Mouse (Mus musculus) limb, embryonic 11.5 days (tissue): ENCODE results near the gene Atp8b4. TPM values are rescaled to one million over a fixed set of nuclear protein-coding genes. Genes with fewer than 3 reads are reported as not detected.

ENCODE experiments used
- ATAC-seq: fragments of 200-750 bp; cut with Nextera tagmentation; 2 replicates; pipeline ENCODE4 v1.8.0; 2017; ENCODE audit warnings: low read depth; ENCODE audit not compliant: insufficient number of reproducible peaks, low FRiP score, low TSS enrichment
- DNase-seq: peaks from one replicate; pipeline ENCODE4 v3.0.0-alpha.2; 2015; ENCODE audit warnings: low spot score
- H3K27ac ChIP-seq: fragments of 300-500 bp; sonication (generic); replicated peaks from 2 replicates; pipeline ENCODE4 v1.5.1; 2014; ENCODE audit warnings: low read depth, mild to moderate bottlenecking, low read length
- H3K27me3 ChIP-seq: fragments of 300-500 bp; sonication (generic); 2 replicates; pipeline ENCODE4 v1.6.1; 2014; ENCODE audit warnings: mild to moderate bottlenecking, low read length, mixed read lengths; ENCODE audit not compliant: control insufficient read depth, insufficient read depth
- H3K36me3 ChIP-seq: fragments of 300-500 bp; sonication (generic); 2 replicates; pipeline ENCODE4 v1.6.1; 2014; ENCODE audit warnings: mild to moderate bottlenecking, low read length, moderate library complexity, mixed read lengths; ENCODE audit not compliant: control insufficient read depth, insufficient read depth
- H3K4me1 ChIP-seq: fragments of 300-500 bp; sonication (generic); 2 replicates; pipeline ENCODE4 v1.6.1; 2014; ENCODE audit warnings: low read length, mixed read lengths; ENCODE audit not compliant: control insufficient read depth, insufficient read depth
- H3K4me2 ChIP-seq: fragments of 300-500 bp; sonication (generic); 2 replicates; pipeline ENCODE4 v1.6.1; 2014; ENCODE audit warnings: low read depth, mild to moderate bottlenecking, moderate library complexity; ENCODE audit not compliant: severe bottlenecking
- H3K4me3 ChIP-seq: fragments of 300-500 bp; sonication (generic); 2 replicates; pipeline ENCODE4 v1.5.1; 2014; ENCODE audit warnings: low read depth, low read length
- H3K9ac ChIP-seq: fragments of 300-500 bp; sonication (generic); 2 replicates; pipeline ENCODE4 v1.6.1; 2014; ENCODE audit warnings: mild to moderate bottlenecking, low read length
- H3K9me3 ChIP-seq: fragments of 300-500 bp; sonication (generic); 2 replicates; pipeline ENCODE4 v1.6.1; 2016; ENCODE audit warnings: low read length; ENCODE audit not compliant: control insufficient read depth
- WGBS: fragments of 180-500 bp; shearing (Covaris S2); extraction: QIAGEN DNeasy Blood & Tissue Kit; methylation state at CpG from one replicate; pipeline ENCODE4 v1.1.7; 2014; 5-methylcytosine and 5-hydroxymethylcytosine counted together
- polyA plus RNA-seq: library from polyadenylated mRNA; unstranded; fragments of >200 nt; fragmentation: Nextera tagmentation; extraction: Ambion mirVana; gene quantifications from 2 replicates; pipeline ENCODE4 v1.2.1, GENCODE M21; 2014

The Atp8b4 gene
- polyA plus RNA-seq, 1 experiment from 2014 or later = 0.07 TPM

DNA sequence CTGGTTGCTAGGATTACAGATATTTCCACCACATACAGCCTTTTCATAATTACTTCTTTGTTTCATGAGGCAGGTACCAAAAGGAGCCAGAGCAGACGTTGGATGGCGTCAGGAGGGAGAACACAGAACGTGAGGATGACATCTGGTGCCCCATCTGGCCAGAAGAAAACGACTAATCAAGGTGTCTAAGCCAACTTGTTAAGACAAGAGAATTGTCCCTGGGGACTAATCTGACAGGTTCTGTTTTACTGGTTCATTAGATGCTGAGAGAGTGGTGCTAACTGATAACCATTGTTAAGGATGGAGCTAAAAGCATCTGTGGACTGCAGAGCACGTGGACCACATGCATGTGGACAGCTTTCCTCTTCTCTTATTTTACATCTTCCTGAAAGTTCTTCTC, 7.8 kb downstream of the Atp8b4 start:
- Histone ChIP-seq H3K4me3 (no peak overlapping the region), H3K27me3 (no peaks in the 10 kb centered on the region), H3K4me2 (no peak overlapping the region), H3K9ac (no peak overlapping the region), H3K4me1 (no peaks in the 10 kb centered on the region), H3K9me3 (no peaks in the 10 kb centered on the region), H3K36me3 (no peaks in the 10 kb centered on the region), H3K27ac (no peak overlapping the region)
- ATAC-seq (no peak), DNase-seq (no peak)
- WGBS = 54% methylated on average over 5 of the region's 5 CpGs

DNA sequence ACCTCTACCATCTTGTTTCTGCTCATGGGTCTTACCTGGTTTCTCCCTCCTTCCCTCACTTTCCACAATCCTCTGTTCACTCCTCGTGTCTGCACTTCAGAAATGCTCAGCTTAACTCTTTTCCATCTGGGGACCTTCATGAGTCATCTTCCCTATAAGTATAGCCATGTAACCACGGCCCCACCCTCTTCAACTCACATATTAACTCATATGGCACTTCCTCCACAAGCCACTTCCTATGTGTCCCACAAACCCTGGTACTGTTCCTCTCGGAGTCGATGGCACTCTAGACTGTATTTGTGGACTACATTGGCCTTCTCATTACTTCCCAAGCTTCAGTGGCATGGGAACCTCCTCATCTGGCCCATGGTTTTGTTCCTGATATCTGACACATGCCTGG, 9.0 kb downstream of the Atp8b4 start:
- H3K4me2 ChIP-seq = no peak overlapping the region
- no peak overlapping the region for H3K4me3 ChIP-seq
- DNase-seq = no peak
- no peak overlapping the region for H3K27ac ChIP-seq
- H3K27me3 ChIP-seq = no peaks in the 10 kb centered on the region
- no peaks in the 10 kb centered on the region for H3K4me1 ChIP-seq
- no peaks in the 10 kb centered on the region for H3K9me3 ChIP-seq
- 86% methylated on average over 4 of the region's 4 CpGs for WGBS
- no peak overlapping the region for H3K9ac ChIP-seq
- ATAC-seq = no peak
- no peaks in the 10 kb centered on the region for H3K36me3 ChIP-seq

DNA sequence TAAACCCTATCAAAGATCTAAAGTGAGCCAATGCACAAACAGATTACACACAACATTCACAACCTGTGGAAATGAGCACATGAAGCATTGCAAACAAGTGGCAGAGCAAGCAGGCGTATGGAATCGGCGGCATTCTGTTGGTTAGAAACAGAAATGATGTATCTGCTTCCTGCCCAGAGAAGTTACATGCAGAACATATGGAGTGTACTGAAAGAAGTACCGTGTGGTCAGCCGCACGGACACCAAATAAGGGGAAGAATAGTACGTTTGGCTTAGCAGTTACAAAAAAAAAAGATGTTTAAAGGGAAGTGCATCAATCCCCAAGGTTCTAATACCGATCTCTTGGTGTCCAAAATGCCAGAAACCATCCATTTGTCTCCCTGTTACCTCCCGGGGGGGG, 9.9 kb downstream of the Atp8b4 start:
- ATAC-seq = no peak
- H3K4me3 ChIP-seq = no peak overlapping the region

DNA sequence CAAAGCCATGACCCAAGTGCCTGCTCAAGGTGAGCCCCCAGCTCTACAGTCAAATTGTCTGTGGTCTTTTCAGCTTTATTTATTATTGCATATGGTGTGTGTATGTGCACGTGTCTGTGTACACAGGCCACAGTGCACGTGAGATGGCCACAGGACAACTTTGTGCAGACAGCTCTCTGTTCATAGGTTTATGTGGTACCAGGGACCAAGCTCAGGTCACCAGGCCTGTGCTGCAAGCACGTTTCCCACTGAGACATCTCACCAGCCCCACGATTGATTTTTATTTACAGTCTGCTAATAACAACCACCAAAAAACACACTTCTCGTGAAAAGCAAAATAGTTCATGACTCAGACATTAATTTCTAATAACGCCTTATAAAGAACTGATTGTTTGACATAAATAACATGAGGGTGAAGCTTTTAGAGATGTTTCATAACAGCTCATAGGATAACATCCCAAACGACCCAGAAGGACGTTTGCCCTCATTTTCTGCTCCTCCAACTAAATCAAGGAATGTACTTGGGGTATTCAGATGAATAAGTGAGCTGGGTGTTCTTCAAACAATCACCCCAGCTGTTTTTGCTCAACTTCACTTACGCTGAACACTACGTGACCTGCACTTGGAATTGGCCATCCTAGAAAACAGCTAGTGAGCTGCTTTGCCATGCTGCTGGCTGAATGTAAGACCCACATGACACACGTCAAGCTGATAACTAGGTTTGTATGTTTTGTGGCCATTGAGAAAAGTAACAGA, 15.0 kb downstream of the Atp8b4 start:
- H3K9me3 ChIP-seq = no peaks in the 10 kb centered on the region
- H3K4me2 ChIP-seq = no peak overlapping the region
- H3K4me3 ChIP-seq = no peak overlapping the region
- ATAC-seq (no peak), DNase-seq (no peak)
- H3K27ac ChIP-seq = no peak overlapping the region
- 82% methylated on average over 11 of the region's 11 CpGs for WGBS
- H3K9ac ChIP-seq = no peak overlapping the region
- H3K27me3 ChIP-seq = no peaks in the 10 kb centered on the region
- no peaks in the 10 kb centered on the region for H3K4me1 ChIP-seq
- H3K36me3 ChIP-seq = no peaks in the 10 kb centered on the region

More for the DNA sequence above, 9.9 kb downstream of the Atp8b4 start:
- H3K36me3 ChIP-seq = no peaks in the 10 kb centered on the region
- no peak overlapping the region for H3K27ac ChIP-seq
- H3K27me3 ChIP-seq = no peaks in the 10 kb centered on the region
- no peak for DNase-seq
- 87% methylated on average over 9 of the region's 9 CpGs for WGBS
- no peaks in the 10 kb centered on the region for H3K9me3 ChIP-seq
- H3K4me1 ChIP-seq = no peaks in the 10 kb centered on the region
- no peak overlapping the region for H3K4me2 ChIP-seq
- no peak overlapping the region for H3K9ac ChIP-seq

DNA sequence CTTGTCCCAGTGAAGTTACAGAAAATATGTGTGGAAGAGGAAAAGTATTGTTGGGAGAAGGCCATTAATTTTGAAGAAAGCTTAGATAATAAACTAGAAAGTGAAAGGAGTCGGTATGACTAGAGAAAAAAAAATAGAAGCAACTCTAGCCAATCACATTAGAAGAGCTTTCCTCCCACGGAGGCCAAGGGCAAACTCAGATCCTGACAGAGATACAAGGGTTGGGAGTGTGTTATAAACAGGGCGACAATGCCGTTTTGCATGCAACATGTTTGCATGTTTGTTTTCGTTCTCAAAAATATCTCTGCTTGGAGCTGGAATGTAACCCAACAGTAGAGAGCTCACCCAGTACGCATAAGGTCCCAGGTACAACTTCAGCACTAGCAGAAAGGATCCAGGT, 17.1 kb downstream of the Atp8b4 start:
- Histone ChIP-seq H3K36me3 (no peaks in the 10 kb centered on the region), H3K9me3 (no peaks in the 10 kb centered on the region), H3K9ac (no peak overlapping the region), H3K4me1 (no peaks in the 10 kb centered on the region), H3K27ac (no peak overlapping the region), H3K4me2 (no peak overlapping the region), H3K27me3 (no peaks in the 10 kb centered on the region), H3K4me3 (no peak overlapping the region)
- no peak for DNase-seq
- WGBS = 77% methylated on average over 6 of the region's 6 CpGs
- ATAC-seq = no peak

DNA sequence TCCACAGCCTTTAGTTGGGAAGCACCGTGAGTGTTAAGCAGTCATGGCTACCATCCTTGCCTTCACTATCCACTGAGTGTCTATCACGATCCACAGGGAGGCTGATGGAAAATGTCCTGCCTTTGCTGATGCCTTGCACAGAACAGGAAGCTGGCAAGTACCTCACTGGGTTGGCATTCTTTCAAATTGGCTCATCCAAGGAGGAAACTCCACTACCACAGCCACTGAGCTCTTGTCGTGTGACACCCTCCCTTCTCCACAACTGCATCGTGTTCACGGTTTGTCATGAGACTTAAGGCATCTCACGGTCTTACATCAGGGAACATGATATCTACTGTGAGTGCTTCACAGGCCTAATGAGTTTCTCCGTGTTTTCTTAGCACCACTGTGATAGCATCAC, 22.9 kb downstream of the Atp8b4 start:
- DNase-seq = no peak
- no peak overlapping the region for H3K4me2 ChIP-seq

DNA sequence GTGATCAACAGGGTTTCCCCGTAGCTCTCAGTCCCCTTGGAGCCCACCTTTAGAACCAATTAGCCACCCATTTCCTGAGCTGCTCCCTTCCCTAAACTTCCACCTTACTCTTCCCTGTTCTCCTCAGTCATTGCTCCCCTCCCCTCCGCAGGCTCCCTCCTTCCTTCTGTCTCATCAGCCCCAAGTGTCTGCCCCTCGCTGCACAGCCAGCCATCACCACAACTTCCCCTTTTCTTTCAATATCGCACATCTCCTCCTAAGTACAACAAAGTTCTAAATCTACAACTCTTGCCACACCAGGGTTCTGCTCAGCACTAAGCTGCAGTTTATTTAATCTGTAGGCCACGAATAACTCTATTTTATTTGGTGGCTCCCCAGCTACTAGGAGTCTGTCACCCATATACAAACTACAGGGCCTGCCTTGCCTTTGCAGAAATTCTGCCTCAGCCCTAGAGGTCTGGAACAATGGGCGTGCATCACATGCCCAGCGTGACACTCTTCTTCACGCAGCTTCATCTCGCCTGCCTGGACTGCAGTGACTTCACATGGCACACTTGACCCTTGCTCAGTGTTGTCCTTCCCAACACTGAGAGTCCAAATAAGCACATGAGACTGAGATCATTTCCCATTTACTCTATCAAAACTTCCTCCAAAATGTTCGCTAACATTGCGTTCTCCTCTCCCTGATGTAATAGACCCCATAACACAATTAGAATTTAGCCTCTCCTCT, 24.6 kb downstream of the Atp8b4 start:
- H3K4me2 ChIP-seq = no peak overlapping the region
- H3K27me3 ChIP-seq = no peaks in the 10 kb centered on the region
- WGBS = 85% methylated on average over 11 of the region's 11 CpGs
- H3K9me3 ChIP-seq = no peaks in the 10 kb centered on the region
- no peaks in the 10 kb centered on the region for H3K36me3 ChIP-seq
- no peak overlapping the region for H3K4me3 ChIP-seq
- DNase-seq (no peak), ATAC-seq (no peak)
- H3K27ac ChIP-seq = no peak overlapping the region
- no peak overlapping the region for H3K9ac ChIP-seq
- H3K4me1 ChIP-seq = no peaks in the 10 kb centered on the region

More for the DNA sequence above, 22.9 kb downstream of the Atp8b4 start:
- H3K4me3 ChIP-seq = no peak overlapping the region
- H3K9ac ChIP-seq = no peak overlapping the region
- H3K36me3 ChIP-seq = no peaks in the 10 kb centered on the region
- H3K9me3 ChIP-seq = no peaks in the 10 kb centered on the region
- H3K27me3 ChIP-seq = no peaks in the 10 kb centered on the region
- no peaks in the 10 kb centered on the region for H3K4me1 ChIP-seq
- 89% methylated on average over 7 of the region's 7 CpGs for WGBS
- no peak for ATAC-seq
- no peak overlapping the region for H3K27ac ChIP-seq

DNA sequence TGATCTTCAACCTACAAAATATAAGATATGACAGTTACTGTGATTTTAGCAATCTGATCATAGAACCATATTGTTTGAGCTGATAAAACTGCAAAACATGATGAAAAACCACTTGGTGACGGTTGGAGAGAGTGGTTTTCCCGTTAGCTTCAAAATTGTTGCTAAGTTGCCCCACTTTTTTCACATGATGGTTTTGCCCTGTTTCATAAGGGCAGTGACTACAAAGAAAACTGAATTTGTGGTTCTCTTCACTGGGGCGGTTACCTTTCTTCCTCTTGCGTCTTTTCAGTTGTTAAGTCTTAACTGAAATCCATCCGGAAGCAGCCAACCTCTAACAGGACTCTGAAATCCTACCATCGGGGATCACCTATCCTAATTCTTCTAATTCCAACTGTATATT, 26.5 kb downstream of the Atp8b4 start:
- H3K36me3 ChIP-seq = no peaks in the 10 kb centered on the region
- H3K4me1 ChIP-seq = no peaks in the 10 kb centered on the region
- ATAC-seq (no peak), DNase-seq (no peak)
- H3K27ac ChIP-seq = no peak overlapping the region
- H3K27me3 ChIP-seq = no peaks in the 10 kb centered on the region
- H3K4me2 ChIP-seq = no peak overlapping the region
- H3K9me3 ChIP-seq = no peaks in the 10 kb centered on the region
- H3K4me3 ChIP-seq = no peak overlapping the region
- H3K9ac ChIP-seq = no peak overlapping the region
- WGBS = 94% methylated on average over 6 of the region's 6 CpGs
